Mouse (Mus musculus) R1 (cell line): ENCODE measurements around the gene Cenpp.
A peak's percentile ranks its signal among the peaks of the same experiment; 100 is the strongest.

Experiments
- DNase-seq: peaks from one replicate; pipeline ENCODE4 v3.0.0-alpha.2; 2018; ENCODE audit warnings: low read depth, low spot score

The Cenpp gene

GRCm38 (mm10) chr13:49652481-49653179 lies at the start of gene Cenpp, which contains the start of gene Nol8:
TSS of gene Cenpp (minus strand) at chr13:49652785.
TSS of gene Nol8 (plus strand) at chr13:49653078.
- peak; percentile 99 for DNase-seq

- no peak for DNase-seq
These were observed 38.5 kb upstream of the Cenpp start for GRCm38 (mm10) chr13:49691056-49691455.

DNA sequence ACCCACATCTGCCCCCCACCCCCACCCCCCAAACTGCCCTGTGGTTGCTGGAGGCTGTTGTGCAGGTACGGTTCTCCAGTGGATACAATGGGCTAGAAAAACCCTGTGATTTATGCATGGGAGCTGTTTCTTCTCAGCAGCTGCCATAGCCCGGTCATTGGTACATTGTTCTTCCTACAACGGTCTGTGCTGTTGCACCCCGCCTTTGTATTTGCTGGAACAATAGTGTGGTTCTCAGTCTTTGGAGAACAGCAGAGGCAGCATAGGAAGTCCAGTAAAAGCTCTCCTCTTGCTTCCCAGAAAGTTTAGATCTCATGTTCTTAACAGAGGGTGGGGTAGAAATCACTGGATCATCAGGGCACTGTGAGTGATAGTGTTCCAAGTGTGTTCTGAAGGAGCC lies 31.7 kb upstream of the Cenpp start:
- peak; percentile 69 for DNase-seq

- no peak for DNase-seq
These were observed 29.8 kb upstream of the Cenpp start for GRCm38 (mm10) chr13:49682233-49682846.

- peak; percentile 99 for DNase-seq
These were observed 29.0 kb upstream of the Cenpp start, which contains the start of gene Iars for GRCm38 (mm10) chr13:49681351-49682232. TSS of gene Iars (plus strand) at chr13:49682100.

DNA sequence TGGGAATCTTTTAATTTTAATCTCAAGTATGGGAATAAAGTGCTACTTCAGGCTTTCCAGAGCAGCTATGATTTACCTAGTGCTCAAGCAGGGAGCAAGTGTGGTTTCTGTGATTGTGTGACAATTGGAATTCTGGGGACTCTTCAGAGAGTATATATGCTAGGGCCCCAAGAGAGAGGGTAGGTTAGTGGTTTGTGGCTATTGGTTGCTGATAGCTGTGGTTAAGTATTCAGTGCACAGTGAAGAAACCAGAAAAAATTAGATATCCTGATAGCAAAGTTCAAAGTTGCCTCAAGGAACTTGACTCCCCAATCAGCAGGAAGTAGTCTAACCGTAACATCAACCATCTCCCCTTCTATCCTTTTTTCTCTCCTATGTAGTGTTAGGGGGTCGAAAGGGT lies 25.2 kb upstream of the Cenpp start:
- DNase-seq = no peak

DNA sequence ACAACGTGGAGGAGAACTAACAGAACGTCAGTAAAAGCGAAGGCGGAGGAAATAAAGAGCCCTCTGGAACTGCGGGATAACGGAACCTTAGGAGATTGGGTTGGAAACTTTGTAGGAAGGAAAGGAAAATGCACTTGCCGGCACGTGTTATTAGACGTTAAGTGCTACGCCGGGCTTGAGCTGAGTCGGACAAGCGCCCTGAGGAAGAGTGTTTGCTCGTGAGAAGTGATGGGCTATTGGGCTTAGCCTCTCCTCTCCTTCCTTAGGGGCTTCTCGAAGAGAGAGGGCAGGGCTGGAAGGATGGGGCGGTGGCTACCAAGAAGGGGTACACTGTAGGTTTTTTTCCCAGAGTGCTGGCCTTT lies 576 bp upstream of the Cenpp start:
- no peak for DNase-seq

DNA sequence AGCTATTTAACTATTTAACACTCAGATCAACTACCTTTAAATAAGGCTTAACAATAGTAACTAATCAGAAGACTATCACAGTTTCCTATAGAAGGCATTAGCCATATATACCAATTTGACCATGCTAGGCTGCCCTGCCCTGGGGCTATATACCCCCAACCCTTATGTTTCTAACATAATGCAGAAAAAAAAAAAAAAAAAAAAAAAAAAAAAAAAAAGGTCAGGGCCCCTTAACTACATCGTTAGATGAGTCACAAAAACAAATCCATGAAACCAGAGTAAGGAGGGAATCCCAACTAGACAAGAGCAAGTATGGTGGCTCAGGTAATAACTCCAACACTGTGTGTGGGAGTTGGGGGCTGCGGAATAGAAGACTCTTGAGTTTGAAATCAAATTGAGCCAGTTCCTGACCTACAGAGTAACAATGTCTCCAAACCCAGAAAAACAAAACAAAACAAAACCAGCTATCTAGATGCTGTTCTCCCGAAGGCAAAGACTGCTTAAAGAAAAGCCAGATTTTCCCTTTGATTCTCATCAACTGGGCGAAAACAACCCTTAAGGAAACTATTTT lies 719 bp downstream of the Cenpp start:
- DNase-seq = no peak

DNA sequence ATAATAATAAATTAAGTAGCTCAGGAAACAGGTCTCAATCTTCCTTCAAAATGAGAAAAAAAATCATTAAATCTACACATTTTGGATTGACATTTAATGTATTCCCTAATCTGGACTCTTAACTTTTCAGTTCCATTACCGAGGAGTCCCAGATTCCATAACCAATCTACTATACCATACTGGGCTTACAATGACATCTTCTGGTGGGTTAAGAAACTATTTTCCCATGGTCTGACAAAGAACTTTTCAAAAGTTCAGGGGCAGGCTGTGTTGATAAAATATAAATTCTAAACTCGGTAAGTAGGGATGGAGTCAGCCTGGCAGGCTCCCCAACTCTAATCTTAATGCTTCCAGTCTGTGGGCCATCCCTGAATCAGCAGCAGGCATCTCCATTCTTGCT lies 1.4 kb downstream of the Cenpp start:
- DNase-seq = no peak

DNA sequence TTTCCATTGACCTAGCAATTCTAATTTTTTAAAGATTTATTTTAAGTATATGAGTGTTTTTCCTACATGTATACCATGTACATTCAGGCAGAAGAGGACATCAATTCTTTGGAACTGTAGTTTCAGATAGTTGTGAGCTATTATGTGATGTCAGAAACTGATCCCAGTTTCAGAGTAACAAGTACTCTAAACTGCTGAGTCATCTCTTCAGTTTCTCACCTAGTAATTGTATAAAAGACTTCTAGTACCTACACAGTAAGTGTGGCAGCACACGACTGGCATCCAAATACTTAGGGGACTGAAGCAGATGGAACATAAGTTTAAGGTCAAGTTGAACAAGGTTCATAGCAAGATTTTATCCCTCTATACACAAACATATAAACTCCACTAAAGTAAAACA lies 6.6 kb downstream of the Cenpp start:
- DNase-seq = no peak

- no peak for DNase-seq
These were observed 7.7 kb downstream of the Cenpp start for GRCm38 (mm10) chr13:49644731-49645529.

GRCm38 (mm10) chr13:49643669-49644362 lies 8.8 kb downstream of the Cenpp start:
- no peak for DNase-seq

GRCm38 (mm10) chr13:49642650-49643049 lies 9.9 kb downstream of the Cenpp start:
- no peak for DNase-seq

DNA sequence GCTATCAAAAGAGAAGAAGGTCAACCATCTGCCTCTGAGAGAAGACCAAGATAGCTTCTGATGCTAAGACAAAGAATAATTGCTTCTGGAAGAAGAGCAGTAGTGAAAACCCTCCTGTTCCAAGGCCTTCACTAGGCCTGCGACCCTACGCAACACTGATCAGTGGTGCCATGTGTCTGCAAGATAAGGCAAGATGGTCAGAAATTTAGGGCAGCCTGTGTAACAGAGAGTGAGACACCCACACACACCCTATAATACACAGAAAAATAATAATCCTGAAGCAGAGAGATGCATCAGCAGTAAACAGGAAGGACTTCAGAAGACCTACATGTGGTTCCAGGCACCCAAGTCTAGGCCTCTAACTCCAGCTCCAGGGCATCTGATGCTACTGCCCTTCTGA lies 12.6 kb downstream of the Cenpp start:
- DNase-seq = no peak

DNA sequence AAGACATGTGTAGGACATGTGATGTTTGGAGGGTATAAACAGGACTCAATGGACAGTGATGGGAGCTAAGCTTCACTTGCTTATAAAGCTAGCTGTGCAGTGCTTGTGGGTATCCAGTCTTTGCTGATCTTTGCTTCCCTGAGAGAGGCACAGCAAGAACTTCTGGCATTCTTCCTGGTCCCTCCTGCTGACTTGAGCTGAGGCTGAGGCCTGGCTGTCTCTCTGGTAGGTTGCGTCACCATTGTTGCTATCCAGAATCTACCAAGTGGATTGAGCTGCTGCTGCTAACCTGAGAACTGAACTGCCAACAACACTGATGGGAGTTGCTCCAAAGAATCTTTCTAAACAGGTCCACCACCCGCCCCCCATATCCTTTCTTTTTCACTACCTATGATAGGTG lies 23.5 kb downstream of the Cenpp start:
- DNase-seq = no peak

- DNase-seq = no peak
These were observed 24.4 kb downstream of the Cenpp start for GRCm38 (mm10) chr13:49628167-49628566.

GRCm38 (mm10) chr13:49623216-49623615 lies 29.4 kb downstream of the Cenpp start:
- DNase-seq = no peak

GRCm38 (mm10) chr13:49618365-49618764 lies 34.2 kb downstream of the Cenpp start:
- no peak for DNase-seq

DNA sequence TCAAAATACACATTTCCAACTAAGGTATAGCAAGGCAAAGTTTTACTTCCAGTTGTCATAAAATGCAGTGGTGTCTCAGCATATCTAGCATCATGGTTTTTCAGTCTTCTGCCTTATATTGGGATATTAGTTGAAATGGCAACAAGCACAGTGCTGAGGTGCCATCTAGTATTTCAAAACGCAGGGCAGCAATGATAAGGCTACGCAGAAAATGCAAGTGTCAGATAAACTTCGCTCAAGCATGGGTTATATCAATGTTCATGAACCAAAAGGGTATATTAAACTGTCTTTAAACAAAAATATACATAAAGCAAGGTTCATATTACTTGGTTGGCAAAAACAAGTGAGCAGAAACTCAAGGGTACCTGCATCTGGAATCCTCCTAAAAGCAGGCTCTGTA lies 35.6 kb downstream of the Cenpp start:
- DNase-seq = no peak

DNA sequence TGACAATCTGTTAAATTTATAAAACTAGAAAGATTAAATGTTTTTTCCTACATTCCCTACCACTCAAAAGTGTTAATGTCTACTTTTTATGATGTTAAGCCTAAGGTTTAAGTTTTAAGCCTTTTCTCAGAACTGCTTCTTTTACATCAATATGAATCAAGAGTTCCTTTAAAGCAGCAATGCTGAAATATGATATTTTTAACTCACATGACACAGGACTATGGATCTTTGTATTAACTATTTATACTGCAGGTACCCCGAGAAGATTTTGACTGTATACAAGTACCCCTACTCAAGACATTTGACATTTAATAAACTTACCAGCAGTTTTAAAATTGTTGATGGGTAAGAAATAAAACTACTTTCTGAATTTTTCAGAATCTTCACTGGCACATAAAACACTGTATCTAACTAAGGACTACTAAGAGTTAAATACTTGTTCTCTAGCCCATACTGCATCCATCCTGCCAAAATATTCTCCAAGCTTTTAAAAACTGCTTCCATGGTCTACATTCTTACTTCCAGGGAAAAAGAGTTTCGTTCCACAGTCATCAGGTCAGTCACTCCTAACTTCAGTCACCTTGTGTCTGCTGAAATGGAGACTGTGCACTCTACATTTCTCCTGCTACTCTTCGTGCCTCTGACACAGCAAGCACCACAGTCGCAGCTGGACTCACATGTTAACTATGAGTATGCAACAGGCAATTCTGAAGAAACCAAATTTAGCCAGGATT lies 43.8 kb downstream of the Cenpp start:
- DNase-seq = no peak
